Mouse (Mus musculus) adipocyte (in vitro differentiated cells): Measurements from ENCODE around the gene Hdhd3.
A peak's percentile ranks its signal among the peaks of the same experiment; 100 is the strongest.
"Not testable (repeated sequence)": the region's sequence is repeated elsewhere in the genome, so short reads cannot be mapped to it uniquely, and the experiment has no call there.

ENCODE experiments used
- DNase-seq: peaks from one replicate; pipeline ENCODE4 v3.0.0-alpha.2; 2016; ENCODE audit warnings: low spot score

The Hdhd3 gene

GRCm38 (mm10) chr4:62509946-62510345 lies 6.7 kb upstream of the Hdhd3 start:
- DNase-seq = no peak

- DNase-seq = no peak
Measured at GRCm38 (mm10) chr4:62508839-62509238, 5.6 kb upstream of the Hdhd3 start.

- DNase-seq = peak; percentile 81
Measured at GRCm38 (mm10) chr4:62506798-62507197, 3.5 kb upstream of the Hdhd3 start.

- DNase-seq = no peak
Measured at GRCm38 (mm10) chr4:62505991-62506390, 2.7 kb upstream of the Hdhd3 start.

- DNase-seq = peak; percentile 7
Measured at GRCm38 (mm10) chr4:62502969-62503368, 298 bp downstream of the Hdhd3 start.

GRCm38 (mm10) chr4:62501964-62502732 lies 1.1 kb downstream of the Hdhd3 start:
- DNase-seq = peak; percentile 93

GRCm38 (mm10) chr4:62501534-62501933 lies 1.7 kb downstream of the Hdhd3 start:
- peak; percentile 78 for DNase-seq

GRCm38 (mm10) chr4:62500799-62501198 lies 2.5 kb downstream of the Hdhd3 start:
- DNase-seq = peak; percentile 14

- peak; percentile 99 for DNase-seq
Measured at GRCm38 (mm10) chr4:62496815-62497214, 6.5 kb downstream of the Hdhd3 start.

- peak; percentile 98 for DNase-seq
Measured at GRCm38 (mm10) chr4:62495946-62496345, 7.3 kb downstream of the Hdhd3 start.

- DNase-seq = no peak
Measured at GRCm38 (mm10) chr4:62494230-62494629, 9.0 kb downstream of the Hdhd3 start.

- DNase-seq = no peak
Measured at GRCm38 (mm10) chr4:62492682-62493081, 10.6 kb downstream of the Hdhd3 start.

GRCm38 (mm10) chr4:62487914-62488313 lies 15.4 kb downstream of the Hdhd3 start:
- no peak for DNase-seq

- no peak for DNase-seq
Measured at GRCm38 (mm10) chr4:62487172-62487571, 16.1 kb downstream of the Hdhd3 start.

- no peak for DNase-seq
Measured at GRCm38 (mm10) chr4:62486162-62486696, 17.0 kb downstream of the Hdhd3 start.

- DNase-seq = no peak
Measured at GRCm38 (mm10) chr4:62485450-62486161, 17.7 kb downstream of the Hdhd3 start.

GRCm38 (mm10) chr4:62484928-62485327 lies 18.3 kb downstream of the Hdhd3 start:
- DNase-seq = no peak

- no peak for DNase-seq
Measured at GRCm38 (mm10) chr4:62480709-62481605, 22.3 kb downstream of the Hdhd3 start.

- no peak for DNase-seq
Measured at GRCm38 (mm10) chr4:62479937-62480708, 23.1 kb downstream of the Hdhd3 start, which contains the start of gene Bspry. TSS of gene Bspry (plus strand) at chr4:62480053.

GRCm38 (mm10) chr4:62479593-62479936 lies 23.7 kb downstream of the Hdhd3 start:
- DNase-seq = not testable (repeated sequence)

GRCm38 (mm10) chr4:62477542-62478244 lies 25.6 kb downstream of the Hdhd3 start:
- no peak for DNase-seq
